ENCODE assay signal across 14 mouse cellular contexts in genomic region chr4:49383576-49384318, GRCm38 (mm10). TPM values are rescaled to one million over a fixed set of nuclear protein-coding genes. Genes with fewer than 3 reads are reported as not detected.
"Had no signal": no experiment of that assay in that cellular context is flagged by ENCODE, and none has a peak within 500 bp of the region (broad histone marks: within the 10 kb centered on the region; RNA-seq: fewer than 3 reads in every experiment).

No protein-coding gene starts in this region.

RNA-seq across cellular contexts. Expression of gene Acnat2, which starts 24.2 kb away (rescaled TPM):
- total RNA-seq: megakaryocyte, adult 5-6 weeks; megakaryocyte-erythroid progenitor cell, adult 5-6 weeks had no signal
- polyA plus RNA-seq: lung, embryonic 14.5 days; lung, embryonic 16.5 days; midbrain, embryonic 10.5 days; midbrain, embryonic 12.5 days; midbrain, embryonic 14.5 days; midbrain, embryonic 16.5 days; myocyte; neural tube, embryonic 11.5 days; neural tube, embryonic 13.5 days; neural tube, embryonic 15.5 days; small intestine, adult 2 months; thymus, postnatal 0 days had no signal
